Mouse (Mus musculus) adrenal gland, postnatal 14 days (tissue): ENCODE results near the gene Fmo1. TPM values are rescaled to one million over a fixed set of nuclear protein-coding genes. Genes with fewer than 3 reads are reported as not detected.

Experiments used
- DNase-seq: peaks from one replicate; pipeline ENCODE4 v3.0.0; 2021; ENCODE audit warnings: mixed read lengths
- total RNA-seq: library from RNA; stranded (reverse); gene quantifications from 2 replicates; pipeline ENCODE4 v1.2.3, GENCODE M21; 2021

Gene Fmo1
- total RNA-seq, 1 experiment from 2014 or later: 264 TPM

DNA sequence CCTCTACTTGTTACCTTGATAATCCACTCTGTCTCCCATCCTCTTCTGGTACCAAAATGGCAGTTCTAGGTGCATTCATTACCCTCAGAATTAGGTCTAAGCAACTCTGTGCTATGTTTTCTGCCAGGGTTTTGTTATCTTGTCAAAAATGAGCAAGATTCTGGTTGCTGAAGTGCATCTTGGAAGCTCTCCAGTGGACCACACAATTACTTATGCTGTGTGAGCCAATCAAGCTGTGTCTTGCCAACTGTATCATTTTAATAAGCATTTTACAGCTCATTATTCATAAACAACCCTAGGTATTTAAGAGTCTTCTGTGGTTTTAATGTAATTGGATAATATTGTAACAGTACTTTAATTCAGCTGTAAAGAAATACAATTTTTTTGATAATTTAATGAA is 70.0 kb downstream of the Fmo1 start:
- no peak for DNase-seq

DNA sequence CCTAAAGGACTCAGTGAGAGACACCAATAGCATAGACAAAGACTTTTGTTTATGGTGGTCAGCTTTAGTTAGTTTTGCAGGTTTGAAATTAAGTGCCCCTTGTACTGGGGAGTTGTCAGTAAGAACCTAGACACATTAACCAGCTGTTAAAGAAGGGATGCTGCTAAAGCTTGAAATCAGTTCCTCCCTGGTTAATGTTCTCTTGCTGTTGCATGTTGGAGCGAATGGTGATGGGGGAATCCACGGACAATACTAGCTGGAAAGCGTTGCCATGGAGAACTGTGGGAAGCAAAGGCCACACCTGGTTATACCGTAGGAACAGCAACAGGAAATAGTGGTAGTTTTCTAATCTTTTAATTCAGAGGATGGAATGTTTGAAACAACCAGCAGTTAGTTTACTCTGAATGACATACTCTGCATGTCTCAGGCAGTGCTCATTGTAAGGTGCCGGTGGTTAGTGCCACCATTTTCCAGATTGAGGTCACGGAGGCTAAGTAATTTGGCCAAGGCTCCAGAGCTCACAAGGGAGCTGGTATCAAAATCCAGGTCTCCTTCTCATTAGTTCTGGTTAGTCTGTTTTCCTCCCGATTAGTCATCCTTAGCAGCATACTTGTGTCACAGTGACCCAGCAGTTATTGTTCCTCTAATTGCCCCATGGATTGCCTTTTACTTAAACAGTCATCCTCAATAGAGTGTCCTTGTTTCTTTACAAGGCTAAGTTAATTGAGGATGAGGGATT is 73.9 kb downstream of the Fmo1 start:
- DNase-seq: no peak

DNA sequence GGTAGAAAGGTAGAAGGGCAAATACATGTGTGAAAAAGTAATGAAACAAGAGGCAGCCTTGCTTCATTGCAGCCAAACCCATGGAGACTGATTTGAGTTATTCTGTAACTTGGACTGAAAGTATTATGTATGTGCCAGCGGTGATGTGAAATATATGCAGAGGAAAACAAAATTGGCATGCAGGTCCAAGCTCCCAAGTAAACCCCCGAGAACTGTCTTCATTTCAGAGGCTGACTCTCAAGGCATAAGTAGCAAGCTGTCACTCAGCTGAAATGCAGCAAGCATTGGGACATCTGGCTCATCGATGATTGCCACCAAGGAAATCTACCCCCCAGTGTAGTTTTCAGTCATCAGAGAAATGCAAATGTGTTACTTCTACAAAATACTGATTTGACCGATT is 81.2 kb downstream of the Fmo1 start:
- no peak for DNase-seq

DNA sequence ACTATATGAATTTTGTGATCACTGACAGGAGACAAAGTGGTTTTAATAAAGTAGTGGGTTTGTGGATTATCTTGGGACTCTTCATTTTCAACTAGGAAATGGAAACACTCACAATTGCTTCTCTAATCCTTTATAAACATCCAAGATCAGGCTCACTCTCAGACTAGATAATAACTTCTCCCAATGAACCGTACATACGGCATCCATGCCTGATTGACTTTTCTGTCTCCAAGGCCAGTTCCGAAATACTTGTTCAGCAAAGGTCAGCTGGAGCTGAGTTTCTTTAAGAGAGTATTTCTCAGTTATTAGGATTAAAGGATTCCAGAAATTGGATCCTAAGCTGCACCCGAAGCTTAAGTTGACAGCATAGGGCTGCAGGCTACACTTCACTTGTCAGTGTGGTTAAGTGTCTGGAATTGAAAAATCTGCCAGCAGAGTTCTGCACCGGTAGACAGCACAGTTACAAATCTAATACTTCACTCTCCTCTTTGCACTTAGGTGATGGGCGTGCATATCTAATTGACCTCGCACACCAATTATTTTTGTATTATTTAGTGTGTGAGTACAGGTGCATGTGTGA is 82.7 kb downstream of the Fmo1 start:
- DNase-seq: no peak

DNA sequence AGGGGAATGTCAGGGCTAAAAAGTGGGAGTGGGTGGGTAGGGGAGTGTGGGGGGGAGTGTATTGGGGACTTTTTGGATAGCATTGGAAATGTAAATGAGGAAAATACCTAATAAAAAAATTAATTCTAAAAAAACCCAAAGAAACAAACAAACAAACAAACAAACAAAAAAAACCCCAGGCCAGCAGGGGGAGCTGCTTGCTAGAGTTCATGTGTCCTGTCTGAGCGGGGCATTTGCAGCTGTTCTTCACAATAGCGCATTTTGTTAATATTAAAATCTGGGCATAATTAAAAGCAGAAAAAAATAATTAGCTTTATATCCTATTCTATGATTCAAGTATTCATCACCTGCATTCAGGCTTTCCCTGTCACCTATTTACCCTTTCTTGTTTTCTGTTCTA is 85.4 kb downstream of the Fmo1 start:
- peak; percentile 21 for DNase-seq

Other genes starting within 250 kb of the Fmo1 start
- 0.74 and 0.83 TPM in 2 replicates for gene Myoc, start 227.5 kb downstream of the Fmo1 start, total RNA-seq
- gene Myocos, start 208.4 kb downstream of the Fmo1 start, total RNA-seq: not detected in 2 replicates
- gene Prrc2c, start 126.1 kb downstream of the Fmo1 start, total RNA-seq: 161 and 178 TPM in 2 replicates
- 0.86 and 3.1 TPM in 2 replicates for gene Fmo4, start 52.6 kb downstream of the Fmo1 start, total RNA-seq
- gene Fmo2, start 32.1 kb upstream of the Fmo1 start, total RNA-seq: 36.1 and 53.8 TPM in 2 replicates
- not detected in 2 replicates for gene Fmo6, start 70.9 kb upstream of the Fmo1 start, total RNA-seq
- gene Fmo3, start 117.9 kb upstream of the Fmo1 start, total RNA-seq: 0.49 and 7.9 TPM in 2 replicates
- gene Mroh9, start 219.1 kb upstream of the Fmo1 start, total RNA-seq: not detected in 2 replicates